Mouse (Mus musculus) lung, adult 2 months (tissue): Measurements from ENCODE around the gene Pnpla2. TPM values are rescaled to one million over a fixed set of nuclear protein-coding genes. Genes with fewer than 3 reads are reported as not detected.

Source experiments
- DNase-seq: peaks from one replicate; pipeline ENCODE4 v3.0.0; 2022
- H3K4me1 ChIP-seq: fragments of 200-500 bp; 2 replicates; pipeline ENCODE4 v1.6.1; 2011; ENCODE audit warnings: low read length; ENCODE audit not compliant: control insufficient read depth, insufficient read depth
- H3K4me3 ChIP-seq: fragments of 200-500 bp; replicated peaks from 2 replicates; pipeline ENCODE3; 2011; ENCODE audit warnings: low read depth, mild to moderate bottlenecking, control low read depth, low read length; ENCODE audit errors: extremely low read depth
- CTCF ChIP-seq: fragments of 200-500 bp; IDR thresholded peaks from 2 replicates; pipeline ENCODE4 v1.5.1; 2011; ENCODE audit warnings: mild to moderate bottlenecking, low read length, control low read depth; ENCODE audit not compliant: insufficient read depth
- POLR2A ChIP-seq: fragments of 200-500 bp; IDR thresholded peaks from 2 replicates; pipeline ENCODE4 v1.6.1; 2011; ENCODE audit warnings: low read depth, mild to moderate bottlenecking, control low read depth, low read length, borderline replicate concordance; ENCODE audit errors: extremely low read depth
- WGBS: fragments of 180-500 bp; shearing (Covaris S2); methylation state at CpG from one replicate; pipeline ENCODE4 v1.1.7; 2018; 5-methylcytosine and 5-hydroxymethylcytosine counted together
- polyA plus RNA-seq: library from polyadenylated mRNA; depleted of rRNA; stranded (reverse); fragments of >200 nt; gene quantifications from 2 replicates; pipeline ENCODE4 v1.2.3, GENCODE M21; 2012

The Pnpla2 gene
- polyA plus RNA-seq, 1 experiment, result 289 TPM

DNA sequence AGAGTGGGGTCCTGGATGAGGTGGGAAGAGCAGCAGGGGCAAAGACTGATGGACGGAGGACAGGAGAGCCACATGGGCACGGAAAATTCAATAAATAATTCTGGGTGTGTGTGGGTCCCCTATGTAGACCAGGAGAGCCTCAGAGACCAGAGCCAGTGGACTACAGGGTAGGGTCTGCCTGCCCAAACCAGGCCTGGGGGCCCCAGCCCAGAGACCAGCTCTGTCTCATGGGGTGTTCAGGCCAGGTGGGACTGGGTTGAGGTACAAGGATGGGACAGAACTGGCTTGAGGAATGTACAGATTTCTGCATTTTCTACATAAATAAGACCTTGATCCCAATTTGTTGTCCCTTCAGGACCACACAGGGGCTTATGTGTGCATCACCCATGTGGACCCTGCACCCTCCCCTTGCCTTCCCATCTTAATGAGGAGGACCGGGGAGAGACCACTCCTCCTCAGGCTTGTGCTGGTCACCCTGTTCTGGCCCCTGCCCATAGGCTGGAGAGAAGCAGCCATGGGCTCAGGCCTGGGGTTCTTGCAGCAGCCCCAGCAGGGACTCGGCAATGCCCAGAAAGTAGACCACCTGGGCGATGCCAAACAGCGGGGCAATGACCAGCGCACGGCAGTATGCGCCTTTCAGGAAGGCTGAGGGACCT lies 24.3 kb upstream of the Pnpla2 start:
- 97% methylated on average over 9 of the region's 9 CpGs for WGBS

DNA sequence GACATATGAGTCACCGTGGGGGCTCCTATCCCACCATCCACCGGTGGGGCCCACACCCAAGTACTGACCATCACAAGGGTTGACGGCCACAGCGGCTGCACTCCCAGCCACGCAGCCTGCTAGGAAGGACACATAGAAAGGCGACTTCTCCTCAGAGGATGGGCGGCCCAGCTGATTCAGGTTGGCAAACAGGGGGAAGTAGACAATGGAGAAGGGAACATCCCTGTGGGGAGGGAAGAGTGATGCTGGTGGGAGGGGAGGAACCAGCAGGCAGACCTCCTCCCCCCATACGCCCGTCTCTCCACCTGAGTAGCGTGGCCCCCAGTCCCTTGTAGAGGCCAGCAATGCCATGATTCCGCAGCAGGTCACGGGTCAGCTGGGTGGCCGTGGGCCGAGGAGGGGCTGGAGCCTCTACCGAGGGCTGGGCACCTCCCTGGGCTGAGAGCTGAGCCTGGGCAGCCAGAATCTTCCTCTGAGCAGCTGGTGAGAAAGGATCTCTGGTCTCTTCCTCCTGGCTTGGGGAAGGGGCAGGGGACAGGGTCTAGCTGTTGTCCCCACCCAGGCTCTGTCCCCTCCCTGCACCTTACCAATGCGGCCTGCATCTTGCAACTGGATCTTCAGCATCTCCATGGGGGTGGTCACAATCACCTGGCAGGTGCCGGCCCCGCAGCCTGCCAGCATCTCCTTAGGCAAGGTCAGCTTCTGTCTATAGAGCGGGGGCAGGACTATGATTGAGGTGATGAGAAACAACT lies 23.4 kb upstream of the Pnpla2 start:
- TF ChIP-seq CTCF, result no peak
- no peak for TF ChIP-seq POLR2A
- no peak for DNase-seq
- Histone ChIP-seq H3K4me3 (no peak overlapping the region), H3K4me1 (peaks cover 11% of the 10 kb centered on the region)
- WGBS, result 91% methylated on average over 19 of the region's 19 CpGs

More for the DNA sequence above, 24.3 kb upstream of the Pnpla2 start:
- TF ChIP-seq POLR2A, result no peak
- TF ChIP-seq CTCF, result no peak
- Histone ChIP-seq H3K4me3 (no peak overlapping the region), H3K4me1 (peaks cover 9% of the 10 kb centered on the region)
- no peak for DNase-seq

GRCm38 (mm10) chr7:141432186-141432611 lies 22.8 kb upstream of the Pnpla2 start:
- no peak for DNase-seq
- H3K4me3 ChIP-seq, result no peak overlapping the region
- peaks cover 11% of the 10 kb centered on the region for H3K4me1 ChIP-seq
- WGBS, result 79% methylated on average over 8 of the region's 8 CpGs
- TF ChIP-seq CTCF, result no peak
- TF ChIP-seq POLR2A, result no peak

GRCm38 (mm10) chr7:141432741-141433516 lies 22.1 kb upstream of the Pnpla2 start:
- TF ChIP-seq POLR2A (no peak), CTCF (no peak)
- Histone ChIP-seq H3K4me3 (no peak overlapping the region), H3K4me1 (peaks cover 11% of the 10 kb centered on the region)
- 85% methylated on average over 6 of the region's 6 CpGs for WGBS
- no peak for DNase-seq

GRCm38 (mm10) chr7:141433517-141434400 lies 21.2 kb upstream of the Pnpla2 start:
- 77% methylated on average over 15 of the region's 15 CpGs for WGBS
- peaks cover 11% of the 10 kb centered on the region for H3K4me1 ChIP-seq
- no peak for DNase-seq
- peak overlapping the region; percentile 3 for H3K4me3 ChIP-seq
- TF ChIP-seq POLR2A (no peak), CTCF (no peak)

GRCm38 (mm10) chr7:141434464-141434863 lies 20.5 kb upstream of the Pnpla2 start:
- WGBS, result 18% methylated on average over 8 of the region's 8 CpGs
- peak overlapping the region; percentile 66 for H3K4me3 ChIP-seq
- peaks cover 11% of the 10 kb centered on the region for H3K4me1 ChIP-seq
- no peak for DNase-seq
- TF ChIP-seq POLR2A (no peak), CTCF (no peak)

- 3% methylated on average over 17 of the region's 17 CpGs for WGBS
- peak; percentile 58 for DNase-seq
- TF ChIP-seq POLR2A (peak; percentile 68; the same call in 1 of the 2 replicates), CTCF (no peak)
- H3K4me3 ChIP-seq, result peak overlapping the region; percentile 66
- peaks cover 11% of the 10 kb centered on the region for H3K4me1 ChIP-seq
These were observed 19.7 kb upstream of the Pnpla2 start for GRCm38 (mm10) chr7:141435129-141435855.

- WGBS, result 77% methylated on average over 9 of the region's 9 CpGs
- no peak for DNase-seq
- TF ChIP-seq CTCF (no peak), POLR2A (no peak)
- Histone ChIP-seq H3K4me1 (peaks cover 13% of the 10 kb centered on the region), H3K4me3 (no peak overlapping the region)
These were observed 19.0 kb upstream of the Pnpla2 start for GRCm38 (mm10) chr7:141435856-141436522.
